Mouse (Mus musculus) right cerebral cortex, postnatal 4 days (tissue): ENCODE results near the gene Creld2.

Experiments
- DNase-seq: peaks from one replicate; pipeline ENCODE4 v3.0.0-alpha.2; 2022

Gene Creld2

DNA sequence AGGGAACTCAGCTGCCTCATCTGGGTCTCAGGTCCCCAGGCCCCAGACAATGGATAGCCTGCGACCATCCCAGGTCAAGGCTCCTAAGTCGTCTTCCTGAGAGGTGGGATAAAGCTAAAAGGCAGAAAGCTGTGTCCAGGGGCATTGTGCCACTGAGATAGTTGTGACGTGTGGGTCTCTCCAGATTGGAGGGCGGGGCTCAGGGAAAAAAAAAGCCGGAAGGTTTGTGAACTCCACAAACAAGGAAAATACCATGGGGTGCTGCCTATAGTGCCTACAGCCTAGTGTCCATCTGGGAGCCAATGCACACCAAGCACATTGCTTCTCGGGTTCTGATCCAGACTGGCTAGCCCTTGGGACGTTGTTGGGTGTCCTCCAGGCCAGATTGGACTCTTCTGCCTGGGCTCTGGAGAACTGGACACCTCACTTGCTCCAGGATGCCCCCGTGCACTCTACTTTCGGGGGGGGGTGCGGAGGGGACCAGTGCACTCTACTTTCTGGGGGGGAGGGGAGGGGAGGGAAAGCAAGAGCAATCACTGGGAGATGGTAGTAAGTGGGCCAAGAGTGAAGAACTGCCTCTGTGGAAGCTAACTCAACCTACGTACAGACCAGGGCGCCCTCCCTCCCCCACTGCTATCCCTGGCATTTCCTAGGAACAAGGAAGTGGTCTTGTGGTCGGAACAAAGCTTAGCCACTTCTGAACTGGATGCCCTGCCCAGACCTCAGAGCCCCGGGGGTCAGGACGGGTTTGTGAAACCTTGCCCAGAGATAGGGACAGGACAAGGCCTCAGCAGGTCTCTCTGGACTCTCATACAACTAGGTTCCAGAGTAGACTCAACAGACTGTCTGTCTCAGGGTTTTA lies 35.8 kb downstream of the Creld2 start:
- no peak for DNase-seq

DNA sequence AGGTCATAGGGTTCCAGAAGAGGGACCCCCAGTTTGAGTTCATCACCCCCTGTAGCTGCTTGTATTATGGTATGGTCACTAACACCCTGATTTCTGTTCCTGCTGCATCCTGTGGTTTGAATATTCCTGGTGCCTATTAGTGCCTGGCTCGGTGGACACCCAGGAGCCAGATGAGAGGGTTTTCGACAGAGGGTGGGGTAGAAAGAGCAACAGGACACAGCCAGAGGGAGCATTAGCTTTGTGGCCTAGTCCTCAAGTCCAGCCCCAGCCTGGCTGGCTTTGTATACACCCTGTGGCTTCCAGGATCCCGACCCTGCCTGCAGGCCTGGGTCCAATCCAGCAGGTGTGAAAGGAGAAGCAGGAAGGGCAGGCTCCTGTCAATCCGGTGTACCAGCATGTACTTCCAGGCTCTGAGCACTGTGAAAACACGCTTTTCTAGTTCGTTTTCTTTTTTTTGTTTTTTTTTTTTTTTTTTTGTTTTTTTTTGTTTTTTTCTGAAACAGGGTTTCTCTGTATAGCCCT lies 36.5 kb downstream of the Creld2 start:
- DNase-seq: no peak

- DNase-seq: no peak
Observed at GRCm38 (mm10) chr15:88856613-88857012, 37.2 kb downstream of the Creld2 start.

DNA sequence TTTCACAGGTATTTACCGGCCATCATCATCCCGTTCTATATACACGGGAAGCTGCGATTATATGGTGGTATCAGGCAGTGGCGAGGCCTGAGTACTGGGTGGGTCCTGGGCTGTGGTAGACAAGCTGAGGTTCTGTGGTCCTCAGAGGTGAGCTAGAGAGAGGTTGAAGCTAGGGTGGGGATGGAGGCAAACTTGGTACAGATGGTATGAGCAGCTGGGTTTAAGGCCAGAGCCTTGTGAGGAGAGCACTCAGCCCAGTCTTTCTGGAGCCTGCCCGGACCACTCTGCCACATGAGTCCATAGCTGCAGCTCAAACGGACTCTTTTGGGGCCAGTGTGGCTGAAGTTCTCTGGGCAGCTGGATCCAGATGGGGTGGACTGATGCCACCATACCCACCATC lies 37.9 kb downstream of the Creld2 start:
- no peak for DNase-seq

GRCm38 (mm10) chr15:88858141-88858541 lies 38.7 kb downstream of the Creld2 start:
- DNase-seq: no peak

DNA sequence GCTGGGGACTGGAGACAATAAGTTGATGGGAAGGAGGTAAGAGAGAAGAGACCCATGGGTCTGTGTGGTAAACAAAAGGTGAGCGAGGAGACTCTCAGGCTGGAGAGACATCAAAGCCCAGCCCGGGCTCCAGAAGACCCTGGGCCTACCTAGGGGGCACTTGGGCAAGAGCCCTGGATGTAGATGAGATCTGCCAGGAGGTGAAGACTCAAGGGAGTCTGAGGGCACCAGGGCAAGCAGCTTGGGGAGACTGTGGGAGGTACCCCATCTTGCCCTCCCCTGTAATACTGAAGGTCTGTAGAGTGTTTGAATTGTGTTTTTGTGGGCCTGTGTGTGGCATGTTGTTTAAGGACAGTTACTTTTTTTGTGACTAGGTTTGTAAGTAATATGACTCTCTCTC lies 39.3 kb downstream of the Creld2 start:
- DNase-seq: no peak

DNA sequence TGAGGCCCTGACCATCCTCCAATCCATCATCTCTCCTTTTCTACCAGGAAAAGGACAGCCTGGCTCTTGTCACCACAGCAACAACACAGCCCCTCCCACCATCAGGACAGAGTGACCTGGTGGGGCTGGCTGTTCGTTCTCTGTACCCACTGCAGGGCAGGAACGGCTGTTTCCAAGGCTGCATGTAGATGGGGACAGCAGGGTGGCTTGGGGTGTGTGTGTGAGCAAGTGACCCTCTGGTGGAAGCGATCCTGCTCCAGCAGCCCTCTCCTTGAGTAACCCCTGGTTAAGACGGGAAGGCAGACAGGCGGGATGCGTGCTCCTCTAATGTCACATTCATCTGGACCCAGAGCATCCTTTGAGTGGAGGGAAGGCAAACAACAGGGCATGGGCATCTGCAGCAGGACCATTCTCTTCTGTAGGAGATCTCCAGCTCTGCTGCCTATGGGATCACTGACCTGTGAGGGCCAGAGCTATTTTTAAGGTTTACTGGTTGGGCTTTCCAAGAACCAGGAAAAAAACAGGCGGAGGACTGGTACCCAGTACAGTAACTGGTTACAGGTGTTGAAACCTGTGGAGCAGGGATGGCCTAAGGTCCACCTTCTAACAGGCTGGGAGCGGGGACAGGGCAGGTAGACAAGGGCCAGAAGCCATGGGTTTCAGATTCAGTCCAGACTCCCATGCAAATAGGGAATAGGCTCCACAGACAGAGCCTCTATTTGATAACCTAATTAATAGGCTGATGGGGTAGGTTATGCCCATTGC lies 39.9 kb downstream of the Creld2 start:
- DNase-seq: no peak

- peak; percentile 38 for DNase-seq
Observed at GRCm38 (mm10) chr15:88860781-88861180, 41.3 kb downstream of the Creld2 start.

- peak; percentile 95 for DNase-seq
Observed at GRCm38 (mm10) chr15:88861772-88862622, 42.6 kb downstream of the Creld2 start, which contains the start of gene Pim3. Pim3 (plus strand) TSS chr15:88862186.

DNA sequence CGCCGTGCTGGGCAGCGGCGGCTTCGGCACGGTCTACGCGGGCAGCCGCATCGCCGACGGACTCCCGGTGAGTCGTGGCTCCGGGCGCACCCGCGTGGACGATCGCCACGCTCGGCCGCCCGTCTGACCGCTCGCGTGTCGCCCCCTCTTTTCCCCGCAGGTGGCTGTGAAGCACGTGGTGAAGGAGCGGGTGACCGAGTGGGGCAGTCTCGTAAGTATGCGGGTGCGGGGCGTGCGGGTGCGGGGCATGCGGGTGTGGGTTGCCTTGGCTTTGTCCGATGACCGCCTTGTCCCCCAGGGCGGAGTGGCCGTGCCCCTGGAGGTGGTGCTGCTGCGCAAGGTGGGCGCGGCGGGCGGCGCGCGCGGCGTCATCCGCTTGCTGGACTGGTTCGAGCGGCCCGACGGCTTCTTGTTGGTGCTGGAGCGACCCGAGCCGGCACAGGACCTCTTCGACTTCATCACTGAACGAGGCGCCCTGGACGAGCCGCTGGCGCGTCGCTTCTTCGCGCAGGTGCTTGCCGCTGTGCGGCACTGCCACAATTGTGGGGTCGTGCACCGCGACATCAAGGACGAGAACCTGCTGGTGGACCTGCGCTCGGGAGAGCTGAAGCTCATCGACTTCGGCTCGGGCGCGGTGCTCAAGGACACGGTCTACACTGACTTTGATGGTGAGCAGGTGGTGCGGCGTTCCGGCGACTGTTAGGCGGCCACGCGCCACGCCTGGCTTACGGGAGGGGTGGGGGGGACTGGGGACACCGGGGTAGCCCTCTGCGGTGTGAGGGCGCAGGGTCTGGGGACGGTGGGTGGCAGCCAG lies 43.6 kb downstream of the Creld2 start:
- DNase-seq: peak; percentile 56

DNA sequence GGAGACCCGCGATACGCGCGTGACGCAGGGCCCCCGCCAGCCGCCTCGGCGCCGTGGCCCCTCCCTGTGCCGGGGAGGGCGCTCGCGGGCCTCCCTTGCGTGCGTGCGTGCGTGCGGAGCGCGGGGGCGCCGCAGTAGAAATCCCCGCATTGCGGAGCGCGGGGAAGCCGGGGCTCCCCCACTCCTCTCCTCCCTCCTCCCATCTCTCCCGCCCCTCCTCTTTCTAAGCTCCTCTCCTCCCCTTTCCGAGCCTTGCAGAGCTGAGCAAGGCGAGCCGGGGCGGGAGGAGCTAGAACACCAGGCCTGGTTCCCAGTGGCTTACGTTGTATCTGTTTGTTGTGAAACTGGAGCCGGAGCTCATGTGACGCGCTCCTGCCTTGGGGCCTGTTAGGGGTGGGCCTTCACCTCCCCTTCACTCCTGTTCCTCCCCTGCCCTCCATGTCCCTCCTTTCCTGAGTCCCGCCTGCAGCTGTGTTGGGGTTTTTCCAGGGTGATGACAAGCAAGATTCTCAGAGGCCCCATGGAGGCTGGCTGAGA lies 44.3 kb downstream of the Creld2 start:
- peak; percentile 74 for DNase-seq

DNA sequence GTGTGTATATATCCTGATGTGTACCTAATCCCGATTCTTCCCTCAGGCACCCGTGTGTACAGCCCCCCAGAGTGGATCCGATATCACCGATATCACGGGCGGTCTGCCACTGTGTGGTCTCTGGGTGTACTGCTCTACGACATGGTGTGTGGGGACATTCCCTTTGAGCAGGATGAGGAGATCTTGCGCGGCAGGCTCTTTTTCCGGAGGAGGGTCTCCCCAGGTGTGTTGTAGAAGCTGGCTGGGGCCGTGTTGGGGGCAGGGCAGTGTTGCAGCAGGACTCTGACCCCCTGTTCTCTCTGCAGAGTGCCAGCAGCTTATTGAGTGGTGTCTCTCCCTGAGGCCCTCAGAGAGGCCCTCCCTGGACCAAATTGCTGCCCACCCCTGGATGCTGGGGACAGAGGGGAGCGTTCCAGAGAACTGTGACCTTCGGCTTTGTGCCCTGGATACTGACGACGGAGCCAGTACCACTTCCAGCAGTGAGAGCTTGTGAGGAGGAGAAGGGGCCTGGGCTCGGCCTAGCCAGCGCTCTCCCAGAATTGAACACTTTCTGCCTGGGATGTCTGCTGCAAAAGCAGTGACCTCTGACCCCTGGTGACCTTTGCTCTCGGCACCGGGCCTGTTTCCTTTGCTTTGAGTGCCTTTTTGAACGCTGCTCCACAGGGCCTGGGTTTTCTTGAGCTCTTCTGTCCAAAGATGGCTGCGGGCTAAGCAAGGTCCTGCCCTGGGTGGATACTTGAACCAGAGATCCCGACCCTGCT lies 45.0 kb downstream of the Creld2 start:
- peak; percentile 38 for DNase-seq

DNA sequence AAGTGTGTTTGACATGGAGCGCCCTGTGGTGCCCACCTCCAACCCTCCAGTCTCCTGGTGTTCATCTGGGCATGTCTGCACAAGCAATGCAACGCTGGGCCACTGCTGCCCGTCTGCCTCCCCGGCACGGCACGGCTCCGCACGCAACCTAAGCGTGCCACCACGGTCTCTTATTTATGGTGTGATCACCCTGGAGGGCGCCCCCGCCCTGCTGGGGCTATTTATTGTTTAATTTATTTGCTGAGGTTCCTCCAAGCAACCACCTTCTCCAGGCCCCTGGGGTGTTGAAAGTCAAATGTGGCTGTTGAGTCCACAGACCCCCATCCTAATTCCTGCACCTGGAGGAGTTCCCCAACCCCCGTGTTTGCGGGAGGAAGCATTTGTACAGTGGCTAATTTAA lies 45.6 kb downstream of the Creld2 start:
- no peak for DNase-seq

- DNase-seq: no peak
Observed at GRCm38 (mm10) chr15:88865888-88866695, 46.6 kb downstream of the Creld2 start.

DNA sequence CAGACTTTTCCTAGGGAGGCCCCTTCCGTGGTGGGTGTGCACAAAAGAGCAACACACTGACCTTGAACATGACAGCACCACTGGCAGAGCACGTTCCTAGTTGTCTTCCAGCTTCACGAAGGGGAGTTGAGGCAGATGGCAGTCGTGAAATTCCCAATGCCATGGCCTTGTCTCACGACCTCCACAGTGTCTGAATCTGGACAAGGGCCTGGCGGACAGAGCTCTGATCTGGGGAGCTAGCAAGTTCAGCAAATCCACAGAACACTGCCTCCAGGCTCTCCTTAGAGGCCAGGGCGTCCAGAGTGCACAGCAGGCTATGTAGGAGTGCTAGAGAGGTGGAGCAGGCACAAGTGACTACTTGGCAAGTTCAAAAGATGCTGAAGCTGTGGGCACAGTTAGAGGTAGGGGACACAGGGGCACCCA lies 47.5 kb downstream of the Creld2 start:
- no peak for DNase-seq

GRCm38 (mm10) chr15:88867368-88868023 lies 48.0 kb downstream of the Creld2 start:
- no peak for DNase-seq

- no peak for DNase-seq
Observed at GRCm38 (mm10) chr15:88868024-88868742, 48.7 kb downstream of the Creld2 start.

DNA sequence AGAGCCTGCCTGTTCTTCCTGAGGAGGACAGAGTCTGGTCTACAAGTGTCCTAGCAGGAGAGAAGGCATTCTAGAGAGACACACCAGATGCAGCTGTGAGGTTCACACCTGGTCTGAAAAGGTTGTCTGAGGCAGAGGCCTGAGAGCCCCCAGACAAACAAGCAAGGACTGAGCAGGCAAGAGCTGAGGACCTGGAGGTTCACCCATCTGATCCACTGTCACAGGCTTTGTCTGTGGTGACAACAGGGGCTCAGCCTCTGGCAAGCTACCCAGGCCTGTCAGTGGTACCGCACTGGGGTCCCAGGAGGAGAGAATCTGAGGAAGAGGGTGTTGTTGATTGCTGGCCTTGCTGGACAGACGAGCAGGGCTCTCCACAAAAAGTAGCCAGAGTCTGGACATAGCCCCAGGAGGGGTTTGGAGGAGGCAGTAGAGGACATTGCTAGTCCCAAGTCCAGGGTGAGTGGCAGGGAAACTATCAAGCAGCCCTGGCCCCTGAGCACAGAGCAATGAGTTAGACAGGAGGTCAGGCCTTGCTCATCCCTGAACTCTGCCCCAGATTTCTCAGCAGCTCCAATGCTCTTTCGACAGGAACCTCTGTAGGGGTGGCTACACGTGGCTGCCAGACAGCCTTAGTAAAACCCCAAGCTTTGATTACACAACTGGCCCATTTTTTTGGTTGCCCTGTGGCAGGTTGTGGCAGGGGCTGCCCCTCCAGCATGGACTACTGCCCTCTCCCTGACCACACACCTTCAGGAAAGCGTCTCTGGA lies 51.2 kb downstream of the Creld2 start:
- DNase-seq: no peak
